Mouse (Mus musculus) embryonic facial prominence, embryonic 13.5 days (tissue): ENCODE measurements around the gene Klhl18. TPM values are rescaled to one million over a fixed set of nuclear protein-coding genes. Genes with fewer than 3 reads are reported as not detected.

Experiments used
- ATAC-seq: fragments of 200-750 bp; cut with Nextera tagmentation; 2 replicates; pipeline ENCODE4 v1.8.0; 2017; ENCODE audit warnings: low read depth; ENCODE audit not compliant: insufficient number of reproducible peaks, insufficient read depth, low FRiP score, low TSS enrichment
- H3K27ac ChIP-seq: fragments of 300-500 bp; sonication (generic); 2 replicates; pipeline ENCODE4 v1.5.1; 2015; ENCODE audit warnings: moderate library complexity, mild to moderate bottlenecking, inconsistent platforms
- H3K27me3 ChIP-seq: fragments of 300-500 bp; sonication (generic); 2 replicates; pipeline ENCODE4 v1.6.1; 2015; ENCODE audit warnings: mild to moderate bottlenecking, inconsistent platforms
- H3K36me3 ChIP-seq: fragments of 300-500 bp; sonication (generic); 2 replicates; pipeline ENCODE4 v1.6.1; 2015; ENCODE audit warnings: mild to moderate bottlenecking, inconsistent platforms
- H3K4me1 ChIP-seq: fragments of 300-500 bp; sonication (generic); 2 replicates; pipeline ENCODE4 v1.6.1; 2015; ENCODE audit warnings: inconsistent platforms
- H3K4me2 ChIP-seq: fragments of 300-500 bp; sonication (generic); 2 replicates; pipeline ENCODE4 v1.6.1; 2015; ENCODE audit warnings: moderate library complexity, mild to moderate bottlenecking, inconsistent platforms
- H3K4me3 ChIP-seq: fragments of 300-500 bp; sonication (generic); 2 replicates; pipeline ENCODE4 v1.5.1; 2015; ENCODE audit warnings: mild to moderate bottlenecking, inconsistent platforms
- H3K9ac ChIP-seq: fragments of 300-500 bp; sonication (generic); 2 replicates; pipeline ENCODE4 v1.6.1; 2015; ENCODE audit warnings: mild to moderate bottlenecking, inconsistent platforms
- H3K9me3 ChIP-seq: fragments of 300-500 bp; sonication (generic); 2 replicates; pipeline ENCODE4 v1.6.1; 2016; ENCODE audit warnings: inconsistent platforms
- WGBS: fragments of 180-500 bp; shearing (Covaris S2); methylation state at CpG from one replicate; pipeline ENCODE4 v1.1.7; 2015; ENCODE audit warnings: mixed read lengths; 5-methylcytosine and 5-hydroxymethylcytosine counted together
- polyA plus RNA-seq: library from polyadenylated mRNA; unstranded; fragments of >200 nt; fragmentation: Nextera tagmentation; extraction: Ambion mirVana; gene quantifications from 2 replicates; pipeline ENCODE4 v1.2.1, GENCODE M21; 2015

Gene Klhl18
- polyA plus RNA-seq, result 9.3 and 9.8 TPM in 2 replicates

DNA sequence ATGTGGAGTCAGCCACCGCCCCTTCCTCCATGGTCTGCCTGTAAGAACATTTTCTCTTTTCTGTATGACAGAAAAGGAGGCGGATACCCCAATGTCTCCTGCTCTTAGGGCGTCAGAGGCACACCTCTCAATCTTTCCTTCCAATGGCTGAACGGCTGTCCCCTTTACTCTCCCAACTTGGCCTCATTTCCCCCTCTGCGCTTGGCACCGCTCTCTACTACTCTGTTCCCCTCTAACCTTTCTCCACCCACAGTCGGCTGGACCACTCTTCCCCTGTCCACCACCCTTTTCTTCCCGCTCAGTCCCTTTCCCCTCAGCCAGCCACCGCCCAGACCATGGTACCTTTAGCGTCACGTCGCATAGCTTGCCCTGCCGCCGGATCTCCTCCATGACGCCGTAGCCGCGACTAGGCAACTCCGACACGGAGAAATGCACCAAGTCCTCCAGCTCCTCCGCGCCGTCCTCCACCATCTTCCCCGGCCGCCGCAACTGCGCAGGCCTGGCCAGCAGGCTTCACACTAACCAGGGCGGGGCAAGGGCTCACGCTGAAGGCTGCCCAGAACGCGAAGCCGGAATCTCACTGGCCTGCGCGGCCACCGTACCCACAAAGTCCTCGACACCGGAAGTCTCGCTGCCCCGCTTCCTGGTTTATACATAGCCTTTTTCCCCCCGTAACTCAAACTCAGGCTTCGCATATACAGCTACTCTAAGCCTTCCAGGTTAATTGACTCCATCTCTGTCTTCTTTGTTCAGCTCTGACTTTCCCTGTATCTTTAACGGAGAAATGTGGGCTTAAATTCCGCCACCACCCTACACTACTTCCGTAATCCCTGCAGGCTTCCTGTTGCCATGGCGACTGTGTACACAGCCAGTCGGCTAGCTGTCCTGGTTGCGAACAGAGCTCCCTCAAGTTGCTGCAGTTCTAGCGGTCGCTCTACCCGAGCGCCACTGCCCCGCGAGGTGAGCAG, at the start of gene Klhl18, which contains the start of gene Kif9:
Gene Klhl18 (minus strand): TSS at position 571 of the 968 bp plus-strand sequence.
Gene Kif9 (plus strand): TSS at position 835 of the 968 bp plus-strand sequence.
- Histone ChIP-seq H3K4me1 (peaks cover 13% of the 10 kb centered on the region), H3K4me2 (peak within 1 kb of the TSS; percentile 76), H3K9ac (peak within 1 kb of the TSS; percentile 83), H3K4me3 (peak within 1 kb of the TSS; percentile 75), H3K27ac (peak within 1 kb of the TSS; percentile 94), H3K9me3 (no peaks in the 10 kb centered on the region), H3K36me3 (no peaks in the 10 kb centered on the region; the same call in 1 of the 2 replicates), H3K27me3 (peaks cover 13% of the 10 kb centered on the region)
- under 1% methylated on average over 53 of the region's 53 CpGs for WGBS
- ATAC-seq, result peak; percentile 97

DNA sequence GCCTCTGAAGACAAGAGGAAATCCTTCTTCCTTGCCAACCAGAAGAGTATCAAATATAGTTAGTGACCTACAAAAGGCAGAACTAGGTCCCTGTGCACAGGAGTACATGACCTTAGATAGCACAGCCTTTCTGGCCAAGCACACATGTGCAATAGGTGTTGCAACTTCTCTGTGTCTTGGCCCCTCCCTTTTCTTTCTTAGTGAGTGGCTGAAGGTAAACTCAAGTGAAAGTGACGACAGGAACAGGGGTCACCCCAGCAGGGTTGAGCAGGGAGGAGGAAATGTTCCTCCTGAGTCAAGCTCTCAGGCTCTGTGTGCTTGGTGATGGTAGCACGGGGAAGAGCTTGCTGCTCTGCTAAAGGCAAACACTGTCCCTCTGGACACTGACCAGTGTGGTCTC, 49.2 kb upstream of the Klhl18 start:
- Histone ChIP-seq H3K9me3 (no peaks in the 10 kb centered on the region), H3K4me1 (no peaks in the 10 kb centered on the region), H3K27ac (no peak overlapping the region), H3K27me3 (no peaks in the 10 kb centered on the region), H3K4me2 (no peak overlapping the region), H3K36me3 (no peaks in the 10 kb centered on the region), H3K9ac (no peak overlapping the region), H3K4me3 (no peak overlapping the region)
- no peak for ATAC-seq
- WGBS, result 58% methylated on average over 2 of the region's 2 CpGs

DNA sequence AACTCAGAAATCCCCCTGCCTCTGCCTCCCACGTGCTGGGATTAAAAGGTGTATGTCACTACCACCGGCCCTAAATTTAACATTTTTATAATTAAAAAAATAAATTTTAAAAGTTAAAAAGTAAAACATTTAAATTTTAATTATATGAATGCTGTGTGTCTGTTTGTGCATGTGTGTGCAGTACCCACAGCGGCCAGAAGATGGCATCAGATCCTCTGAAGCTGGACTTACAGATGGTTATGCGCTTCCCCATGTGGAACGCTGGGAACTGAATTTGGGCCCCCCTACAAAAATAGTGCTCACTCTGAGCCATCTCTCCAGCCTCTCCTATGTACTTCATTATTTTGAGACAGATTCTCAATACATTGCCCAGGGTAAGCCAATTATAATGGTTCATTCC, 14.4 kb upstream of the Klhl18 start:
- Histone ChIP-seq H3K9me3 (peaks cover 3% of the 10 kb centered on the region), H3K9ac (no peak overlapping the region), H3K27ac (no peak overlapping the region), H3K27me3 (no peaks in the 10 kb centered on the region), H3K4me1 (no peaks in the 10 kb centered on the region), H3K4me2 (no peak overlapping the region), H3K36me3 (no peaks in the 10 kb centered on the region), H3K4me3 (no peak overlapping the region)
- 59% methylated on average over 5 of the region's 5 CpGs for WGBS
- no peak for ATAC-seq

DNA sequence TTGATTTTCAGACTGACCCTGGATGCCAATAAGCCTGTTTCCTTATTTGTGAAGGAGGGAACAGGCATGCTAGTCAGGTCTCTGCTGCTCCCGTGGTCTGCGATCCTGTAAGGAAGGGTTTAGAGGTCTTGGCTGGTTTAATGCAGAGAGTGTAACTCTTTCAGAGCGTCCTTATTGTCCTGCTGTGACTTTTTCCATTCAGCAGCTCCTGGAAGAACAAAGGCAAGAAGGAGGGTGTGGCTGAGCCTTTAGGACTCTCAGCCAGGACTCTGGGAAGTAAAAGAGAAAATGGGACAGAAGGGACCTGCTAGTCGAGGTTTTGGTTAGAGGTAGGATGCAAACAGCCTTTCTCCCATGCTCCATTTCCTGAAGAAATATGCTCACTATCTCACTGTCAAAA, 12.3 kb upstream of the Klhl18 start:
- H3K9me3 ChIP-seq, result peaks cover 3% of the 10 kb centered on the region
- WGBS, result 40% methylated on average over 4 of the region's 4 CpGs
- no peaks in the 10 kb centered on the region for H3K27me3 ChIP-seq
- no peak for ATAC-seq
- no peak overlapping the region for H3K4me2 ChIP-seq
- no peaks in the 10 kb centered on the region for H3K4me1 ChIP-seq
- no peak overlapping the region for H3K4me3 ChIP-seq
- H3K27ac ChIP-seq, result no peak overlapping the region
- no peak overlapping the region for H3K9ac ChIP-seq
- no peaks in the 10 kb centered on the region for H3K36me3 ChIP-seq

- peaks cover 13% of the 10 kb centered on the region for H3K4me1 ChIP-seq
- H3K4me2 ChIP-seq, result no peak overlapping the region
- peaks cover 18% of the 10 kb centered on the region for H3K27me3 ChIP-seq
- H3K9ac ChIP-seq, result no peak overlapping the region
- no peak overlapping the region for H3K27ac ChIP-seq
- H3K36me3 ChIP-seq, result no peaks in the 10 kb centered on the region
- H3K9me3 ChIP-seq, result no peaks in the 10 kb centered on the region
- WGBS, result 72% methylated on average over 4 of the region's 4 CpGs
- ATAC-seq, result no peak
- H3K4me3 ChIP-seq, result no peak overlapping the region
These were observed 2.1 kb upstream of the Klhl18 start for GRCm38 (mm10) chr9:110478639-110479038.

- ATAC-seq, result no peak
- H3K9ac ChIP-seq, result no peak overlapping the region
- no peaks in the 10 kb centered on the region for H3K36me3 ChIP-seq
- H3K4me2 ChIP-seq, result no peak overlapping the region
- no peak overlapping the region for H3K4me3 ChIP-seq
- no peak overlapping the region for H3K27ac ChIP-seq
- H3K4me1 ChIP-seq, result peaks cover 13% of the 10 kb centered on the region
- H3K27me3 ChIP-seq, result peaks cover 13% of the 10 kb centered on the region
- H3K9me3 ChIP-seq, result no peaks in the 10 kb centered on the region
- WGBS, result 61% methylated on average over 11 of the region's 11 CpGs
These were observed 1.5 kb upstream of the Klhl18 start for GRCm38 (mm10) chr9:110477951-110478350.

DNA sequence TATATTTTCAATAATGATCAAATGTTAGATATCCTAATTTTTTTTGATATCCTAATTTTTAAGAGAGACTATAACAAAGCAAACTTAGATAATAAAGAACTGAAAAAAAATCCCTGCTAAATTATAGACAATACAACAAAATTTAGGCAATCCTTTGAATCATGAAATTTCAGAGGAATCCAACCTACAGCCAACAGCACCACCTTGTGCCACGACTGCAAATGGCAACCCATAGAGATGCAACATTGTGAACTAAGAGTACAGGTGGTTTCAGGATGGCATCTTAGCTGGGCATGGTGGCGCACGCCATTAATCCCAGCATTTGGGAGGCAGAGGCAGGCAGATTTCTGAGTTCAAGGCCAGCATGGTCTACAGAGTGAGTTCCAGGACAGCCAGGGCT, 10.3 kb downstream of the Klhl18 start:
- Histone ChIP-seq H3K36me3 (no peaks in the 10 kb centered on the region; the same call in none of the 2 replicates), H3K9me3 (no peaks in the 10 kb centered on the region), H3K4me1 (peaks cover 2% of the 10 kb centered on the region; the same call in 1 of the 2 replicates), H3K4me3 (no peak overlapping the region), H3K9ac (no peak overlapping the region), H3K4me2 (no peak overlapping the region), H3K27ac (no peak overlapping the region), H3K27me3 (no peaks in the 10 kb centered on the region)
- no peak for ATAC-seq
- WGBS, result 82% methylated on average over 3 of the region's 3 CpGs

DNA sequence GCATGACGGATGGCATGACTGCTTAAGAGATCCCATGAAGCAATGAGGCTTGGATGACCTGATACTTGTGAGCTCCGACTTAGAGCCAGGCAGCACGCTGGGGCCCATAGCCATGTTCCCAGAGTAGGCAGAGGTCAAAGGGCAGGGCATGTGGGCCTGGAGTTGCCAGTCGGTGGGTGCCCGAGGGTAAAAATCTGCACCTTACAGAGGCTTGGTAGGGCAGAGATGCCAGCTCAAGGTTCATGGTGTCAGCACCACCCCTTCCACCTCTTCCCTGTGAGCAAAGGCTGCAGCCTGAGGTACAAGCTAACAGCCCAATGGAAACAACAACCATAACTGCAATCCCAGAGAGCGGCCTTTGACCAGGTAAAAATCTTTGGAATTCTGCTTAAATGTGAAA, 11.2 kb downstream of the Klhl18 start:
- 88% methylated on average over 6 of the region's 6 CpGs for WGBS

GRCm38 (mm10) chr9:110463983-110464591, 12.4 kb downstream of the Klhl18 start:
- no peak for ATAC-seq
- Histone ChIP-seq H3K27ac (no peak overlapping the region), H3K27me3 (no peaks in the 10 kb centered on the region), H3K36me3 (no peaks in the 10 kb centered on the region; the same call in none of the 2 replicates), H3K9ac (no peak overlapping the region), H3K4me1 (no peaks in the 10 kb centered on the region), H3K4me2 (no peak overlapping the region), H3K9me3 (no peaks in the 10 kb centered on the region), H3K4me3 (no peak overlapping the region)
- 94% methylated on average over 6 of the region's 6 CpGs for WGBS

More for the DNA sequence above, 11.2 kb downstream of the Klhl18 start:
- Histone ChIP-seq H3K9ac (no peak overlapping the region), H3K27me3 (no peaks in the 10 kb centered on the region), H3K4me1 (peaks cover 2% of the 10 kb centered on the region; the same call in 1 of the 2 replicates), H3K4me2 (no peak overlapping the region), H3K36me3 (no peaks in the 10 kb centered on the region; the same call in none of the 2 replicates), H3K27ac (no peak overlapping the region), H3K9me3 (no peaks in the 10 kb centered on the region), H3K4me3 (no peak overlapping the region)
- ATAC-seq, result no peak

GRCm38 (mm10) chr9:110462321-110462720, 14.2 kb downstream of the Klhl18 start:
- H3K27ac ChIP-seq, result no peak overlapping the region
- no peak for ATAC-seq
- H3K4me3 ChIP-seq, result no peak overlapping the region
- WGBS, result 86% methylated on average over 7 of the region's 7 CpGs
- H3K4me2 ChIP-seq, result no peak overlapping the region
- no peaks in the 10 kb centered on the region; the same call in none of the 2 replicates for H3K36me3 ChIP-seq
- H3K9ac ChIP-seq, result no peak overlapping the region
- no peaks in the 10 kb centered on the region for H3K9me3 ChIP-seq
- H3K4me1 ChIP-seq, result no peaks in the 10 kb centered on the region
- no peaks in the 10 kb centered on the region for H3K27me3 ChIP-seq

DNA sequence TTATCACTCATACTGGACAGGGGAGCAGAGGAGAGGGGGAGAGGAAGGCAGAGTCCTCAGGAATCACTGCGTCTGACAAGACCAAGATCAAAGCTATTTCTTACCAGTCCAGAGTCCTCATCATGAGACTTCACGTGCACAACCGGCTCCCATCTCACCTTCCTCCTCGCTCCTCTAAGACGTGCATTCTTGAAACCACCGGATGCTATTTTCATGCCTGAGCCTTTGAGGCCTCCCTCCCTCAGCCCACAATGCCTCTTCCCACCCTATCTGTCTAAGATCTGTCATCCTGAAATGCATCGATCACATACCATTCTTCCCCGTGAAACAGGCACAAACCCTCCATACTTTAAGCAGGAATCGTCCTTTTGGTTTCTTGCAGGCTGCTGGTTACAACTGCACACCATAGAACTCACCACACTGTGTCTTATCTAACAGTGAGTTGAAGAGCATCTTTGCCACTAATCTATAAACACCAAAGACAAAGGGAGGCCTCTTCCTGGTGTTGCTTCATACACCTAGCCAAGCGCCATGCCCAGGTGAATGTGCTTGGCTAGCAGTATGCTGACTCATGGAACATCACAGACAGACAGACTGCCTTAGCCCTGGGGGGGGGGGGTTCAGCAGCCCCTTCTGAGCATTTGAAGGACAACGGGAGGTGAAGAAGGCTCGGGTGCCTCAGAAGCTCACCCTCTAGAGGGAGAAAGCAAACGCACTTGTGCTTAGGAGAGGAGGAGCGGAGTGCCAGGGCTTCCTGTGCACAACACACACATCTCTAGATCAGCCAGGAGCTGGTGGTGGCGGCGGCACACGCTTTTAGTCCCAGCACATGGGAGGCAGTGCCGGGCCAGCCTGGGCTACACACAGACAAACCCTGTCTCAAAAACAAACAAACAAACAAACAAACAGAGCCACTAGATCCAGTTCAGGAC, 15.3 kb downstream of the Klhl18 start:
- no peak overlapping the region for H3K4me3 ChIP-seq
- H3K27ac ChIP-seq, result no peak overlapping the region
- H3K27me3 ChIP-seq, result no peaks in the 10 kb centered on the region
- WGBS, result 84% methylated on average over 18 of the region's 18 CpGs
- H3K4me1 ChIP-seq, result no peaks in the 10 kb centered on the region
- H3K4me2 ChIP-seq, result no peak overlapping the region
- H3K9me3 ChIP-seq, result no peaks in the 10 kb centered on the region
- H3K36me3 ChIP-seq, result no peaks in the 10 kb centered on the region; the same call in 1 of the 2 replicates
- no peak for ATAC-seq
- H3K9ac ChIP-seq, result no peak overlapping the region
